Mouse (Mus musculus): ENCODE measurements around the gene Arhgap24. TPM values are rescaled to one million over a fixed set of nuclear protein-coding genes. Genes with fewer than 3 reads are reported as not detected.

Gene Arhgap24
- total and polyA plus RNA-seq, 3 experiments = 34.7 to 51.6 (median 47.9) TPM

DNA sequence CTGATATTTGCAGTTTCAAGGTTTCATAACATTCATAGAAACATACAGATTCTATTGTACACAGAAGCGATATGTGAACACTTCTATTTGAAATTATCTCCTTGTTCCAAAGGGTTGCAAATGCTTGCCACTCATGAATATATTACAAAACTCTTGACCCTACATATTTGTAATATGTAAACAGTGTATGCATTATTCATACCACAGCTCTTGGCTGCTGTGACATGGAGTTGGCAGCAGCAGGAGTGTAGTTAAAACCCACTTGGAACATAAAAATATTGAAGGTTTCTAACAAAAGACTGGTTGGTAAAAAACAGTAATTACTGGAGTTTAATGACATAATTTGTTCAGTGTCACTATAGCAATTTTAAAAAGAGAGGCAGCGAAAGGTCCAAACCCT is 10.9 kb upstream of the Arhgap24 start:
- Histone ChIP-seq H3K4me3 (replicated peaks in 1 of 3; ENCODE audit: low read depth in 2 of 3, low read length in 2 of 3, poor library complexity in 1 of 3) (no peak overlapping the region), H3K36me3 (replicated peaks in 1 of 2; ENCODE audit: control insufficient read depth in 1 of 2, insufficient read depth in 1 of 2, low read length in 1 of 2) (no peaks in the 10 kb centered on the region), H3K79me2 (replicated peaks; ENCODE audit: control insufficient read depth, extremely low read depth, insufficient read depth, poor library complexity, severe bottlenecking) (no peaks in the 10 kb centered on the region), H3K4me2 (ENCODE audit: insufficient read depth, low read depth, poor library complexity, severe bottlenecking) (no peak overlapping the region), H3K9ac (ENCODE audit: insufficient read depth, low read depth) (no peak overlapping the region), H3K27me3 (replicated peaks) (no peaks in the 10 kb centered on the region), H3K9me3 (replicated peaks; ENCODE audit: low read length) (peaks cover 2% of the 10 kb centered on the region), H3K4me1 (ENCODE audit: control insufficient read depth in 1 of 2, insufficient read depth in 2 of 2) (0 out of 4 replicates have a peak, but pooled peaks cover 0 to 2% of the 10 kb centered on the region in 2 experiments), H3K27ac (ENCODE audit: insufficient read depth, low read depth) (no peak overlapping the region)
- in situ Hi-C loops (cut with MboI; ENCODE audit: low pct_ligation_motif_present, low pct_unique_long_range_greater_than_20kb, low sequenced_read_pairs) = no loop called here
- DNase-seq (ENCODE audit: extremely low read depth) = no peak
- dilution Hi-C loops (cut with MboI; ENCODE audit: extremely low pct_ligation_motif_present, extremely low pct_unique_long_range_greater_than_20kb, low sequenced_read_pairs) = no loop called here
- TF ChIP-seq CTCF (conservative IDR thresholded peaks at IDR 0.05 in 1 of 2, IDR thresholded peaks at IDR 0.05 in 1 of 2; ENCODE audit: low read depth in 2 of 2, low read length in 2 of 2) (no peak), ZC3H11A (IDR thresholded peaks at IDR 0.05; ENCODE audit: low read depth, low read length) (no peak), USF1 (IDR thresholded peaks at IDR 0.05; ENCODE audit: low read depth, low read length) (no peak), JUN (IDR thresholded peaks at IDR 0.05; ENCODE audit: insufficient read depth, low read depth, low read length) (no peak), ELF1 (IDR thresholded peaks at IDR 0.05; ENCODE audit: low read depth, low read length) (no peak), USF2 (conservative IDR thresholded peaks at IDR 0.05; ENCODE audit: low read depth, low read length) (no peak), TCF12 (IDR thresholded peaks at IDR 0.05; ENCODE audit: low read depth, low read length) (no peak), NRF1 (IDR thresholded peaks at IDR 0.05; ENCODE audit: low read depth, low read length) (no peak), PAX5 (IDR thresholded peaks at IDR 0.05; ENCODE audit: low read length) (no peak), UBTF (IDR thresholded peaks at IDR 0.05; ENCODE audit: low read depth, low read length) (no peak), ETS1 (conservative IDR thresholded peaks at IDR 0.05; ENCODE audit: low read depth, low read length) (no peak)

DNA sequence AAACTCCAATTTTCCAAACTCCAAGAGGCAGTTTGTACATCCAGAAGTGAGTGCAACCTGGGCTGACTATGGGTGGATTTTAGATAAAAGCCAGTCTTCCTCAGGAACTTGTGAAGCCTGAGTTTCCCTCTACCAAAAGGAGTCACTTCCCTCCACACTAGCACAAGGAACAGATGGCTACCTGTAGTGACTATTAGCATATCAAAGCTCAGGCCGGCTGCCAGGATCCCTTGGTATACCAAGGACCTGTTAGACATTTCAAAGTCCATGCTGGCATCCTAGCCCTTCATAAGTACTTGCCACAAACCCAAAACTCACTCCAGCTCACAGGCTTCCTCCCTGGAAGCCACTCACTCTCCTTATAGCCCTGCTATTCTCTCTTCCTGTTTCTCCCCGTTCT is 3.1 kb upstream of the Arhgap24 start:
- Histone ChIP-seq H3K9ac (ENCODE audit: insufficient read depth, low read depth) (no peak overlapping the region), H3K27ac (ENCODE audit: insufficient read depth, low read depth) (no peak overlapping the region), H3K4me1 (ENCODE audit: control insufficient read depth in 1 of 2, insufficient read depth in 2 of 2) (peaks cover 4 to 29% of the 10 kb centered on the region in 2 experiments; a peak in 3 of 4 replicates), H3K4me3 (replicated peaks in 1 of 3; ENCODE audit: low read depth in 2 of 3, low read length in 2 of 3, poor library complexity in 1 of 3) (no peak overlapping the region), H3K4me2 (ENCODE audit: insufficient read depth, low read depth, poor library complexity, severe bottlenecking) (no peak overlapping the region), H3K79me2 (replicated peaks; ENCODE audit: control insufficient read depth, extremely low read depth, insufficient read depth, poor library complexity, severe bottlenecking) (peaks cover 10% of the 10 kb centered on the region; the same call in 1 of the 2 replicates), H3K36me3 (replicated peaks in 1 of 2; ENCODE audit: control insufficient read depth in 1 of 2, insufficient read depth in 1 of 2, low read length in 1 of 2) (no peaks in the 10 kb centered on the region), H3K9me3 (replicated peaks; ENCODE audit: low read length) (no peaks in the 10 kb centered on the region), H3K27me3 (replicated peaks) (no peaks in the 10 kb centered on the region)
- in situ Hi-C loops (cut with MboI; ENCODE audit: low pct_ligation_motif_present, low pct_unique_long_range_greater_than_20kb, low sequenced_read_pairs) (no loop called here), dilution Hi-C loops (cut with MboI; ENCODE audit: extremely low pct_ligation_motif_present, extremely low pct_unique_long_range_greater_than_20kb, low sequenced_read_pairs) (no loop called here)
- DNase-seq (ENCODE audit: extremely low read depth) = no peak
- TF ChIP-seq RCOR1 (conservative IDR thresholded peaks at IDR 0.05; ENCODE audit: low read depth, low read length) (no peak), JUN (IDR thresholded peaks at IDR 0.05; ENCODE audit: insufficient read depth, low read depth, low read length) (no peak), MYC (IDR thresholded peaks at IDR 0.05; ENCODE audit: low read depth, low read length) (no peak), CTCF (conservative IDR thresholded peaks at IDR 0.05 in 1 of 2, IDR thresholded peaks at IDR 0.05 in 1 of 2; ENCODE audit: low read depth in 2 of 2, low read length in 2 of 2) (no peak), HCFC1 (IDR thresholded peaks at IDR 0.05; ENCODE audit: low read depth, low read length) (no peak), NELFE (IDR thresholded peaks at IDR 0.05; ENCODE audit: low read depth, low read length) (no peak), KAT2A (IDR thresholded peaks at IDR 0.05; ENCODE audit: insufficient replicate concordance, low read length) (no peak), POLR2AphosphoS2 (IDR thresholded peaks at IDR 0.05; ENCODE audit: low read depth, low read length) (no peak), MEF2A (IDR thresholded peaks at IDR 0.05; ENCODE audit: borderline replicate concordance, low read depth, low read length) (no peak)
